Mouse (Mus musculus) kidney, adult 2 months (tissue): Measurements from ENCODE around the gene Alg1. TPM values are rescaled to one million over a fixed set of nuclear protein-coding genes. Genes with fewer than 3 reads are reported as not detected.
A peak's percentile ranks its signal among the peaks of the same experiment; 100 is the strongest.

Source experiments
- DNase-seq: peaks from one replicate; pipeline ENCODE4 v3.0.0; 2021
- H3K27ac ChIP-seq: fragments of 200-500 bp; 2 replicates; pipeline ENCODE4 v1.5.1; 2012; ENCODE audit warnings: low read depth, low read length, control low read depth, inconsistent platforms; ENCODE audit not compliant: insufficient read depth
- H3K27me3 ChIP-seq: fragments of 200-500 bp; replicated peaks from 2 replicates; pipeline ENCODE4 v1.6.1; 2012; ENCODE audit warnings: mild to moderate bottlenecking, moderate library complexity, low read length, inconsistent platforms; ENCODE audit not compliant: control insufficient read depth, insufficient read depth
- H3K36me3 ChIP-seq: fragments of 200-500 bp; 2 replicates; pipeline ENCODE4 v1.6.1; 2012; ENCODE audit warnings: mild to moderate bottlenecking, moderate library complexity, low read length, inconsistent platforms; ENCODE audit not compliant: control insufficient read depth, insufficient read depth
- H3K4me1 ChIP-seq: fragments of 200-500 bp; 2 replicates; pipeline ENCODE4 v1.6.1; 2011; ENCODE audit warnings: low read length; ENCODE audit not compliant: control insufficient read depth, insufficient read depth
- H3K4me3 ChIP-seq: fragments of 200-500 bp; 2 replicates; pipeline ENCODE4 v1.5.1; 2011; ENCODE audit warnings: mild to moderate bottlenecking, low read depth, low read length, control low read depth; ENCODE audit not compliant: insufficient read depth
- CTCF ChIP-seq: fragments of 200-500 bp; conservative IDR thresholded peaks from 2 replicates; pipeline ENCODE4 v1.5.1; 2011; ENCODE audit warnings: low read depth, mild to moderate bottlenecking, control low read depth, low read length, moderate library complexity, mixed read lengths; ENCODE audit not compliant: insufficient read depth, insufficient read length
- POLR2A ChIP-seq: fragments of 200-500 bp; IDR thresholded peaks from one replicate; pipeline ENCODE4 v1.6.1; 2011; ENCODE audit warnings: low read depth, low read length, control low read depth
- WGBS: fragments of 180-500 bp; shearing (Covaris S2); methylation state at CpG from one replicate; pipeline ENCODE4 v1.1.7; 2018; 5-methylcytosine and 5-hydroxymethylcytosine counted together
- polyA plus RNA-seq: library from polyadenylated mRNA; depleted of rRNA; stranded (reverse); fragments of >200 nt; gene quantifications from 2 replicates; pipeline ENCODE4 v1.2.3, GENCODE M21; 2012

Alg1 gene
- polyA plus RNA-seq, 1 experiment = 71.1 TPM

DNA sequence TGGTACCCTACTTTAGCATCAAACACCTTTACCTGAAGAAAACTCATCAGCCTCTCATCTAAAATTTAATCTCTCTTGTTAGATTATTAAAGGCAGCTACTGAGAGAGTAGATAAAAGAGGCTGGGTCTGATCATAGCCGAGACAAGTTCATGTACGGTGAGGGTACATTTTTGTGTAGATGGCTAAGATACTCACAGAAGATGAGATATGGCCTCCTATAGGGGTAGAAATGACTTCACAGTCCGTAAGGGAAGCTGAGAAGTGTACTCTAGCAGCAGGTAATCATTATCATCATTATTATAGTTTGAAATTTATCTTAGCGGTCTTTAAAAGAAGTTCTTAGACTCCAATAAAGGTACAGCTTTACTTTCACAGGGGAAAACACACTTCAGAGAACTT is 439 bp upstream of the Alg1 start:
- no peak for TF ChIP-seq POLR2A
- TF ChIP-seq CTCF = no peak
- no peak overlapping the region for H3K27ac ChIP-seq
- no peaks in the 10 kb centered on the region; the same call in 1 of the 2 replicates for H3K4me1 ChIP-seq
- 72% methylated on average over 4 of the region's 4 CpGs for WGBS
- no peak for DNase-seq
- H3K36me3 ChIP-seq = no peaks in the 10 kb centered on the region
- no peaks in the 10 kb centered on the region for H3K27me3 ChIP-seq
- no peak overlapping the region; the same call in 1 of the 2 replicates for H3K4me3 ChIP-seq

GRCm38 (mm10) chr16:5242355-5242754 is 8.9 kb downstream of the Alg1 start:
- WGBS = 86% methylated on average over 4 of the region's 4 CpGs
- TF ChIP-seq CTCF (no peak), POLR2A (no peak)
- Histone ChIP-seq H3K36me3 (no peaks in the 10 kb centered on the region; the same call in 1 of the 2 replicates), H3K4me3 (no peak overlapping the region), H3K27me3 (no peaks in the 10 kb centered on the region), H3K4me1 (no peaks in the 10 kb centered on the region), H3K27ac (no peak overlapping the region)
- DNase-seq = no peak

DNA sequence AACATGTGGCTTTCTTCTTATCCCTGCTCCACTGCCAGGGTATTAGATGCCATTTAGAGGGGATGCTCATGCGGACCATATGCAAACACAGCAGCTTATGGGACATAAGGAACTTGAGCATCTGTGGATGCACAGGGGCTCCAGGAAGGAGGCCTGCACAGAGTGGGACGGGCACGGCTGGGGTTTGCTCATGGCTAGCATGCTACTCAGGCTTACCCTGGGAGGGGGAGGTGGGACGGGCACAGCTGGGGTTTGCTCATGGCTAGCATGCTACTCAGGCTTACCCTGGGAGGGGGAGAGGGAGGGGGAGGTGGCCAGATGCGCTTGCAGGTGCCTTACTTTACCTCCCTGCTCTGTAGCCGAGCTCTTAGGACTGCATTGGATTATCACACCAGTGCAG is 9.5 kb downstream of the Alg1 start:
- Histone ChIP-seq H3K4me1 (no peaks in the 10 kb centered on the region), H3K27ac (no peak overlapping the region)
- WGBS = 86% methylated on average over 6 of the region's 6 CpGs

GRCm38 (mm10) chr16:5244411-5244810 is 11.0 kb downstream of the Alg1 start:
- TF ChIP-seq POLR2A (no peak), CTCF (peak; percentile 81)
- Histone ChIP-seq H3K36me3 (no peaks in the 10 kb centered on the region; the same call in 1 of the 2 replicates), H3K4me3 (no peak overlapping the region), H3K27me3 (no peaks in the 10 kb centered on the region), H3K27ac (no peak overlapping the region), H3K4me1 (no peaks in the 10 kb centered on the region)
- WGBS = 31% methylated on average over 7 of the region's 7 CpGs
- DNase-seq = peak; percentile 71

More for the DNA sequence above, 9.5 kb downstream of the Alg1 start:
- Histone ChIP-seq H3K27me3 (no peaks in the 10 kb centered on the region), H3K36me3 (no peaks in the 10 kb centered on the region; the same call in 1 of the 2 replicates), H3K4me3 (no peak overlapping the region)
- no peak for DNase-seq
- TF ChIP-seq CTCF (no peak), POLR2A (no peak)

DNA sequence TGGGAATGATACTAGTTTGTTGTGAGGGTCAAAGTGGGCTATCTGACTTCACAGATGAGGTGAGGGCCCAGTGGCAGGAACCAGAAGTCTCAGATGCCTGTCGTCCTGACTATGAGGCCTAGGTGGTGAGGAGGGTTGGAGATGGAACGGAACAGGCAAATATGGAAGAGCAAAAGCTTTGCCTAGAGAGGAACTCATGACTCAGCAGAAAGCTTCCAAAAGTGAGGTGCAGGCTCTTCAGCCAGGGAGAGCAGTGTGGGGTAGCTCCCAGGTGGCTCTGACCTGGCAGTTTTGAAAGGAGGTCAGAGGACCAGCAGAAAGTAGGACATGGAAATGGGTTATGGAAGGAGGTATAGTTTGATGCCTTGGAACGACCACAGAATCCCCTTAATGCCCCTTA is 17.5 kb downstream of the Alg1 start:
- Histone ChIP-seq H3K27me3 (no peaks in the 10 kb centered on the region), H3K4me1 (no peaks in the 10 kb centered on the region; the same call in 1 of the 2 replicates), H3K4me3 (no peak overlapping the region), H3K36me3 (no peaks in the 10 kb centered on the region), H3K27ac (no peak overlapping the region)
- no peak for DNase-seq
- TF ChIP-seq CTCF (no peak), POLR2A (no peak)
- WGBS = 91% methylated on average over 3 of the region's 3 CpGs

GRCm38 (mm10) chr16:5252260-5252659 is 18.8 kb downstream of the Alg1 start:
- no peaks in the 10 kb centered on the region for H3K27me3 ChIP-seq
- TF ChIP-seq POLR2A (no peak), CTCF (no peak)
- H3K4me1 ChIP-seq = no peaks in the 10 kb centered on the region; the same call in 1 of the 2 replicates
- 91% methylated on average over 2 of the region's 2 CpGs for WGBS
- no peak for DNase-seq
- no peaks in the 10 kb centered on the region for H3K36me3 ChIP-seq
- no peak overlapping the region for H3K27ac ChIP-seq
- no peak overlapping the region for H3K4me3 ChIP-seq

DNA sequence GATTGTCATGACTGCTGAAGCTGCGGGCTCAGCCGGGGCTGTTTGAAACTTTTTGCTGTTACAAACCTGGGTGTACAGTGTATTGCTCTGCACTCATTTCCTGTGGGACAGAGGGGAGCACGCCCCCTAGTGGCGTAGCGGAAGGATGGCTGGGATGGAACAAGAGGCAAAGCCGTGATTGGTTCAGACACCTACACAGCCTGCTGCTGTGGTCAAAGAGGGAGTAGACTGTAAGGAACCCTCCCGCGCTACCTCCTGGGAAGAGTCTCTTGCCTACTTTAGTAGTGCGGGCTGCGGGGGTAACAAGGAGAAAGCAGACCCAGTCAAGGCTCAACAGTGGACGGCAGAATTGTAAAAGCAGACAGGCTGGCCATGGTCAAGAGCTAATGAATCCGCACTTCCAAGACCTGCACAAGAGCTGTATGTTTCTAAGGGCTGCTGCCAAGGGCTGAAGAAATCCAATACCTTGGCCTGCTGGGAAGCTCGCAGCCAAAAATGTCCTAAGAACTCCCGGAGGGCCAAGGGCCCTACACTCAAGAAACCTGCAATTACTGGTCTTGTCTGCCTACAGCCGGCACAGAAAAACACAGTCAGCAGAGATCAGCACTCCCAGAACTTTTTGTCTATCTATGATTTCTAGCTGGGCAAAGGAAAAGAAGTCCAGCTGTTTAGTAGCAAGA is 21.1 kb downstream of the Alg1 start:
- Histone ChIP-seq H3K4me1 (no peaks in the 10 kb centered on the region; the same call in 1 of the 2 replicates), H3K4me3 (peak overlapping the region; percentile 50), H3K36me3 (no peaks in the 10 kb centered on the region), H3K27me3 (no peaks in the 10 kb centered on the region), H3K27ac (peak overlapping the region; percentile 49; the same call in 1 of the 2 replicates)
- TF ChIP-seq POLR2A = no peak
- peak; percentile 97 for TF ChIP-seq CTCF
- peak; percentile 85 for DNase-seq
- 3% methylated on average over 15 of the region's 15 CpGs for WGBS
